Mouse (Mus musculus) E14TG2a.4 (cell line): ENCODE measurements around the gene Esyt1.
"Not testable (repeated sequence)": the region's sequence is repeated elsewhere in the genome, so short reads cannot be mapped to it uniquely, and the experiment has no call there.

ENCODE experiments used
- H3K27me3 ChIP-seq: 2 replicates; pipeline ENCODE4 v1.6.1; 2014; ENCODE audit warnings: low read length, control low read depth; ENCODE audit not compliant: insufficient read depth
- H3K36me3 ChIP-seq: 2 replicates; pipeline ENCODE4 v1.6.1; 2014; ENCODE audit warnings: low read length, control low read depth; ENCODE audit not compliant: insufficient read depth
- H3K4me1 ChIP-seq: replicated peaks from 2 replicates; pipeline ENCODE4 v1.6.1; 2014; ENCODE audit warnings: low read depth, low read length, control low read depth
- H3K4me3 ChIP-seq: replicated peaks from 2 replicates; pipeline ENCODE4 v1.5.1; 2014; ENCODE audit warnings: mild to moderate bottlenecking, low read length
- H3K9me3 ChIP-seq: 2 replicates; pipeline ENCODE4 v1.6.1; 2014; ENCODE audit warnings: low read length, control low read depth
- CTCF ChIP-seq: conservative IDR thresholded peaks from 2 replicates; pipeline ENCODE4 v1.5.1; 2014; ENCODE audit warnings: low read length
- NANOG ChIP-seq: IDR thresholded peaks from 2 replicates; pipeline ENCODE4 v1.6.1; 2014; ENCODE audit warnings: borderline replicate concordance, low read length, mixed read lengths
- POU5F1 ChIP-seq: IDR thresholded peaks from 2 replicates; pipeline ENCODE4 v1.6.1; 2014; ENCODE audit warnings: low read length, borderline replicate concordance

Gene Esyt1

GRCm38 (mm10) chr10:128493695-128494666 lies 31.7 kb downstream of the Esyt1 start, which contains the start of gene Myl6:
Gene Myl6 (minus strand): TSS chr10:128494145.
- Histone ChIP-seq H3K27me3 (no peaks in the 10 kb centered on the region), H3K4me1 (peaks cover 77% of the 10 kb centered on the region), H3K4me3 (peak within 1 kb of the TSS; percentile 98), H3K36me3 (peaks cover 40% of the 10 kb centered on the region), H3K9me3 (no peaks in the 10 kb centered on the region)
- peak; percentile 67 for TF ChIP-seq CTCF
- TF ChIP-seq NANOG: no peak

- Histone ChIP-seq H3K36me3 (peaks cover 47% of the 10 kb centered on the region), H3K27me3 (no peaks in the 10 kb centered on the region), H3K4me3 (peak overlapping the region; percentile 98), H3K4me1 (peaks cover 82% of the 10 kb centered on the region), H3K9me3 (no peaks in the 10 kb centered on the region)
- TF ChIP-seq POU5F1 (no peak), CTCF (no peak), NANOG (no peak)
These were observed 32.4 kb downstream of the Esyt1 start for GRCm38 (mm10) chr10:128493319-128493694.

GRCm38 (mm10) chr10:128492633-128493311 lies 32.9 kb downstream of the Esyt1 start:
- H3K4me1 ChIP-seq: peaks cover 82% of the 10 kb centered on the region
- no peaks in the 10 kb centered on the region for H3K27me3 ChIP-seq
- peaks cover 53% of the 10 kb centered on the region for H3K36me3 ChIP-seq
- TF ChIP-seq CTCF (no peak), NANOG (no peak), POU5F1 (no peak)
- H3K9me3 ChIP-seq: no peaks in the 10 kb centered on the region
- peak overlapping the region; percentile 98 for H3K4me3 ChIP-seq

- H3K4me1 ChIP-seq: peaks cover 83% of the 10 kb centered on the region
- H3K9me3 ChIP-seq, H3K27me3 ChIP-seq: not testable (repeated sequence)
- H3K36me3 ChIP-seq: peaks cover 60% of the 10 kb centered on the region
- H3K4me3 ChIP-seq: peak overlapping the region; percentile 98
These were observed 33.6 kb downstream of the Esyt1 start for GRCm38 (mm10) chr10:128492051-128492450.

- no peak for TF ChIP-seq CTCF
- no peak for TF ChIP-seq POU5F1
- no peak for TF ChIP-seq NANOG
- peaks cover 80% of the 10 kb centered on the region for H3K4me1 ChIP-seq
- H3K9me3 ChIP-seq: no peaks in the 10 kb centered on the region
- H3K36me3 ChIP-seq: peaks cover 63% of the 10 kb centered on the region
- H3K4me3 ChIP-seq: peak overlapping the region; percentile 98
- no peaks in the 10 kb centered on the region for H3K27me3 ChIP-seq
These were observed 34.2 kb downstream of the Esyt1 start for GRCm38 (mm10) chr10:128491495-128491894.

GRCm38 (mm10) chr10:128490912-128491311 lies 34.8 kb downstream of the Esyt1 start:
- Histone ChIP-seq H3K27me3 (no peaks in the 10 kb centered on the region), H3K4me3 (peak overlapping the region; percentile 98), H3K4me1 (peaks cover 77% of the 10 kb centered on the region), H3K9me3 (no peaks in the 10 kb centered on the region), H3K36me3 (peaks cover 66% of the 10 kb centered on the region)
- no peak for TF ChIP-seq NANOG

GRCm38 (mm10) chr10:128490232-128490631 lies 35.4 kb downstream of the Esyt1 start:
- Histone ChIP-seq H3K36me3 (peaks cover 71% of the 10 kb centered on the region), H3K4me3 (peak overlapping the region; percentile 98; the same call in 1 of the 2 replicates), H3K27me3 (no peaks in the 10 kb centered on the region), H3K9me3 (no peaks in the 10 kb centered on the region), H3K4me1 (peaks cover 77% of the 10 kb centered on the region)
- TF ChIP-seq CTCF (no peak), NANOG (no peak), POU5F1 (no peak)

- no peak for TF ChIP-seq CTCF
- Histone ChIP-seq H3K9me3 (no peaks in the 10 kb centered on the region), H3K4me3 (peak overlapping the region; percentile 98; the same call in 1 of the 2 replicates)
These were observed 35.9 kb downstream of the Esyt1 start for GRCm38 (mm10) chr10:128489785-128490184.

More at GRCm38 (mm10) chr10:128489785-128490184, 35.9 kb downstream of the Esyt1 start:
- Histone ChIP-seq H3K27me3 (no peaks in the 10 kb centered on the region), H3K4me1 (peaks cover 73% of the 10 kb centered on the region), H3K36me3 (peaks cover 71% of the 10 kb centered on the region)
